Mouse (Mus musculus): ENCODE measurements around the gene Commd4. TPM values are rescaled to one million over a fixed set of nuclear protein-coding genes. Genes with fewer than 3 reads are reported as not detected.

Gene Commd4
- total and polyA plus RNA-seq, 2 experiments from 2014 or later: 72.8 to 184 TPM

DNA sequence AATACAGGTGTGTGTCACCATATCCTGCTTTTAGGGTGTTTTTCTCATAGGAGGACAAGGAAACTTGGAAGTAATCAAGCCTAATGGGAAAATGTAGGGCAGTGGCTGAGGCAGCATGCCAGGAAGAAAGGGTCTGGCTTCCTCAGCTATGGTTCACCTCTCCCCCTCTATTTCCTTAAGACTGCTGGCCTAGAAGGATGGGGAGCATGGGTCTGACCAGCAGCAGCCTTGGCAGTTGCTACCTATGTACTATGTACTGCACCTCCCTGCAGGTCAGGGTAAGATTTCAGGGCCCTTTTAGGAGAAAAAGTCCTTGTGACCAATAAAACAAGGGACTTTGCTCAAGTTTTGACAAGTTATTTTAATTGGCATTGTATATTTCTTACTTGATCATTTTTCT is 28.5 kb downstream of the Commd4 start:
- H3K4me1 ChIP-seq (ENCODE audit: insufficient read depth, low read length): peaks cover 7% of the 10 kb centered on the region; the same call in 1 of the 2 replicates
- H3K4me2 ChIP-seq (ENCODE audit: low read depth, low read length, poor library complexity, severe bottlenecking): peak overlapping the region; percentile 82
- H3K9me3 ChIP-seq (ENCODE audit: low read length): no peaks in the 10 kb centered on the region
- peaks cover 14% of the 10 kb centered on the region for H3K36me3 ChIP-seq (ENCODE audit: insufficient read depth, low read length)
- TF ChIP-seq CTCF (IDR thresholded peaks at IDR 0.05): no peak
- peak overlapping the region; percentile 88; the same call in 1 of the 2 replicates for H3K4me3 ChIP-seq (ENCODE audit: low read depth, low read length)
- H3K9ac ChIP-seq (replicated peaks; ENCODE audit: low read length, poor library complexity, severe bottlenecking): no peak overlapping the region
- DNase-seq (ENCODE audit: low spot score) (no peak), ATAC-seq (ENCODE audit: low FRiP score) (no peak)
- no peak overlapping the region for H3K27ac ChIP-seq (ENCODE audit: low read depth, low read length)
- no peaks in the 10 kb centered on the region for H3K27me3 ChIP-seq (ENCODE audit: insufficient read depth, low read length)

GRCm38 (mm10) chr9:57117261-57117755 is 40.8 kb downstream of the Commd4 start:
- no peak for ATAC-seq (ENCODE audit: low FRiP score)
- Histone ChIP-seq H3K9me3 (ENCODE audit: low read length) (no peaks in the 10 kb centered on the region), H3K27ac (ENCODE audit: low read depth, low read length) (no peak overlapping the region), H3K36me3 (ENCODE audit: insufficient read depth, low read length) (peaks cover 53% of the 10 kb centered on the region), H3K4me3 (ENCODE audit: low read depth, low read length) (no peak overlapping the region), H3K4me2 (ENCODE audit: low read depth, low read length, poor library complexity, severe bottlenecking) (no peak overlapping the region), H3K9ac (replicated peaks; ENCODE audit: low read length, poor library complexity, severe bottlenecking) (no peak overlapping the region), H3K27me3 (ENCODE audit: insufficient read depth, low read length) (no peaks in the 10 kb centered on the region), H3K4me1 (ENCODE audit: insufficient read depth, low read length) (no peaks in the 10 kb centered on the region)
- WGBS: 86% methylated on average over 13 of the region's 13 CpGs
- no peak for TF ChIP-seq CTCF (IDR thresholded peaks at IDR 0.05)
- no peak for DNase-seq (ENCODE audit: low spot score)

Other genes starting within 250 kb of the Commd4 start
- 5.7 and 7.3 TPM in 2 replicates for gene Snx33, start 230.0 kb downstream of the Commd4 start, total RNA-seq (2014; rRNA removed)
- gene Snx33, start 230.0 kb downstream of the Commd4 start, polyA plus RNA-seq (2015; fragmentation: Nextera tagmentation; extraction: Ambion mirVana): 1.6 and 1.7 TPM in 2 replicates
- 131 and 133 TPM in 2 replicates for gene Imp3, start 220.9 kb downstream of the Commd4 start, total RNA-seq (2014; rRNA removed)
- gene Imp3, start 220.9 kb downstream of the Commd4 start, polyA plus RNA-seq (2015; fragmentation: Nextera tagmentation; extraction: Ambion mirVana): 77.2 and 80.3 TPM in 2 replicates
- 12.7 and 16.9 TPM in 2 replicates for gene Snupn, start 207.5 kb downstream of the Commd4 start, total RNA-seq (2014; rRNA removed)
- gene Snupn, start 207.5 kb downstream of the Commd4 start, polyA plus RNA-seq (2015; fragmentation: Nextera tagmentation; extraction: Ambion mirVana): 20.5 and 21.6 TPM in 2 replicates
- gene Ptpn9, start 163.4 kb downstream of the Commd4 start, total RNA-seq (2014; rRNA removed): 44.4 and 52.2 TPM in 2 replicates
- gene Ptpn9, start 163.4 kb downstream of the Commd4 start, polyA plus RNA-seq (2015; fragmentation: Nextera tagmentation; extraction: Ambion mirVana): 20.5 and 21.5 TPM in 2 replicates
- gene Sin3a, start 86.3 kb downstream of the Commd4 start, total RNA-seq (2014; rRNA removed): 46.7 and 85.7 TPM in 2 replicates
- gene Sin3a, start 86.3 kb downstream of the Commd4 start, polyA plus RNA-seq (2015; fragmentation: Nextera tagmentation; extraction: Ambion mirVana): 13.4 and 14.6 TPM in 2 replicates
- 161 and 186 TPM in 2 replicates for gene Man2c1, start 27.6 kb downstream of the Commd4 start, total RNA-seq (2014; rRNA removed)
- gene Man2c1, start 27.6 kb downstream of the Commd4 start, polyA plus RNA-seq (2015; fragmentation: Nextera tagmentation; extraction: Ambion mirVana): 69.9 and 79.3 TPM in 2 replicates
- gene Neil1, start 10.0 kb downstream of the Commd4 start, total RNA-seq (2014; rRNA removed): 6.1 and 7.8 TPM in 2 replicates
- 6.2 TPM in 2 replicates for gene Neil1, start 10.0 kb downstream of the Commd4 start, polyA plus RNA-seq (2015; fragmentation: Nextera tagmentation; extraction: Ambion mirVana)
- not detected in 2 replicates for gene Trcg1, start 78.2 kb upstream of the Commd4 start, total RNA-seq (2014; rRNA removed)
- not detected in 2 replicates for gene Trcg1, start 78.2 kb upstream of the Commd4 start, polyA plus RNA-seq (2015; fragmentation: Nextera tagmentation; extraction: Ambion mirVana)
- 10.9 and 13.0 TPM in 2 replicates for gene 1700017B05Rik, start 104.3 kb upstream of the Commd4 start, total RNA-seq (2014; rRNA removed)
- gene 1700017B05Rik, start 104.3 kb upstream of the Commd4 start, polyA plus RNA-seq (2015; fragmentation: Nextera tagmentation; extraction: Ambion mirVana): 4.5 and 5.0 TPM in 2 replicates